Mouse (Mus musculus) embryonic facial prominence, embryonic 12.5 days (tissue): ENCODE measurements around the gene Otulin. TPM values are rescaled to one million over a fixed set of nuclear protein-coding genes. Genes with fewer than 3 reads are reported as not detected.

ENCODE experiments used
- ATAC-seq: fragments of 200-750 bp; cut with Nextera tagmentation; 2 replicates; pipeline ENCODE4 v1.8.0; 2017; ENCODE audit not compliant: insufficient number of reproducible peaks, insufficient read depth, low FRiP score, low TSS enrichment
- H3K27ac ChIP-seq: fragments of 300-500 bp; sonication (generic); 2 replicates; pipeline ENCODE4 v1.5.1; 2016; ENCODE audit warnings: mild to moderate bottlenecking
- H3K27me3 ChIP-seq: fragments of 300-500 bp; sonication (generic); 2 replicates; pipeline ENCODE4 v1.6.1; 2016; ENCODE audit warnings: mild to moderate bottlenecking, moderate library complexity
- H3K36me3 ChIP-seq: fragments of 300-500 bp; sonication (generic); 2 replicates; pipeline ENCODE4 v1.6.1; 2016; ENCODE audit warnings: mild to moderate bottlenecking
- H3K4me1 ChIP-seq: fragments of 300-500 bp; sonication (generic); 2 replicates; pipeline ENCODE4 v1.6.1; 2016
- H3K4me2 ChIP-seq: fragments of 300-500 bp; sonication (generic); replicated peaks from 2 replicates; pipeline ENCODE4 v1.6.1; 2016; ENCODE audit warnings: mild to moderate bottlenecking, moderate library complexity
- H3K4me3 ChIP-seq: fragments of 300-500 bp; sonication (generic); 2 replicates; pipeline ENCODE4 v1.5.1; 2016; ENCODE audit warnings: mild to moderate bottlenecking
- H3K9ac ChIP-seq: fragments of 300-500 bp; sonication (generic); 2 replicates; pipeline ENCODE4 v1.6.1; 2016; ENCODE audit warnings: mild to moderate bottlenecking, moderate library complexity
- H3K9me3 ChIP-seq: fragments of 300-500 bp; sonication (generic); 2 replicates; pipeline ENCODE4 v1.6.1; 2016; ENCODE audit warnings: mild to moderate bottlenecking, moderate library complexity
- WGBS: fragments of 180-500 bp; shearing (Covaris S2); methylation state at CpG from one replicate; pipeline ENCODE4 v1.1.7; 2016; 5-methylcytosine and 5-hydroxymethylcytosine counted together
- polyA plus RNA-seq: library from polyadenylated mRNA; unstranded; fragments of >200 nt; fragmentation: Nextera tagmentation; extraction: Ambion mirVana; gene quantifications from 2 replicates; pipeline ENCODE4 v1.2.1, GENCODE M21; 2016

Gene Otulin
- polyA plus RNA-seq, 1 experiment from 2014 or later, result 35.4 TPM

GRCm38 (mm10) chr15:27656626-27657025 is 26.1 kb upstream of the Otulin start:
- Histone ChIP-seq H3K27ac (no peak overlapping the region), H3K4me2 (no peak overlapping the region), H3K9ac (no peak overlapping the region), H3K4me1 (no peaks in the 10 kb centered on the region), H3K36me3 (0 out of 2 replicates have a peak, but pooled peaks cover 3% of the 10 kb centered on the region), H3K4me3 (no peak overlapping the region), H3K27me3 (no peaks in the 10 kb centered on the region), H3K9me3 (no peaks in the 10 kb centered on the region)
- ATAC-seq, result no peak
- WGBS, result 78% methylated on average over 9 of the region's 9 CpGs

- Histone ChIP-seq H3K9ac (no peak overlapping the region), H3K27ac (no peak overlapping the region), H3K4me1 (no peaks in the 10 kb centered on the region), H3K36me3 (0 out of 2 replicates have a peak, but pooled peaks cover 3% of the 10 kb centered on the region), H3K9me3 (no peaks in the 10 kb centered on the region), H3K27me3 (no peaks in the 10 kb centered on the region), H3K4me3 (no peak overlapping the region), H3K4me2 (no peak overlapping the region)
- no peak for ATAC-seq
- 13% methylated on average over 5 of the region's 5 CpGs for WGBS
Measured at GRCm38 (mm10) chr15:27655015-27655414, 24.5 kb upstream of the Otulin start.

GRCm38 (mm10) chr15:27647686-27648085 is 17.2 kb upstream of the Otulin start:
- Histone ChIP-seq H3K4me2 (no peak overlapping the region), H3K9ac (no peak overlapping the region), H3K4me3 (no peak overlapping the region), H3K4me1 (no peaks in the 10 kb centered on the region), H3K36me3 (no peaks in the 10 kb centered on the region), H3K9me3 (no peaks in the 10 kb centered on the region), H3K27me3 (no peaks in the 10 kb centered on the region), H3K27ac (no peak overlapping the region)
- 46% methylated on average over 3 of the region's 3 CpGs for WGBS
- ATAC-seq, result no peak

GRCm38 (mm10) chr15:27646665-27647064 is 16.2 kb upstream of the Otulin start:
- no peaks in the 10 kb centered on the region for H3K9me3 ChIP-seq
- no peaks in the 10 kb centered on the region for H3K4me1 ChIP-seq
- H3K36me3 ChIP-seq, result no peaks in the 10 kb centered on the region
- no peak overlapping the region for H3K4me2 ChIP-seq
- H3K27me3 ChIP-seq, result no peaks in the 10 kb centered on the region
- no peak overlapping the region for H3K4me3 ChIP-seq
- ATAC-seq, result no peak
- H3K9ac ChIP-seq, result no peak overlapping the region
- WGBS, result 91% methylated on average over 8 of the region's 8 CpGs
- H3K27ac ChIP-seq, result no peak overlapping the region

- Histone ChIP-seq H3K36me3 (no peaks in the 10 kb centered on the region), H3K4me2 (no peak overlapping the region), H3K27ac (no peak overlapping the region), H3K4me3 (no peak overlapping the region), H3K27me3 (no peaks in the 10 kb centered on the region), H3K9me3 (no peaks in the 10 kb centered on the region), H3K4me1 (no peaks in the 10 kb centered on the region), H3K9ac (no peak overlapping the region)
- ATAC-seq, result no peak
- 69% methylated on average over 3 of the region's 3 CpGs for WGBS
Measured at GRCm38 (mm10) chr15:27645250-27645649, 14.8 kb upstream of the Otulin start.

- H3K9me3 ChIP-seq, result no peaks in the 10 kb centered on the region
- no peak overlapping the region for H3K4me3 ChIP-seq
- H3K4me2 ChIP-seq, result no peak overlapping the region
- ATAC-seq, result no peak
- H3K4me1 ChIP-seq, result no peaks in the 10 kb centered on the region
- H3K27ac ChIP-seq, result no peak overlapping the region
- H3K9ac ChIP-seq, result no peak overlapping the region
- no peaks in the 10 kb centered on the region for H3K36me3 ChIP-seq
- H3K27me3 ChIP-seq, result no peaks in the 10 kb centered on the region
- 87% methylated on average over 3 of the region's 3 CpGs for WGBS
Measured at GRCm38 (mm10) chr15:27642895-27643294, 12.4 kb upstream of the Otulin start.

- no peak for ATAC-seq
- WGBS, result 70% methylated on average over 12 of the region's 12 CpGs
Measured at GRCm38 (mm10) chr15:27641171-27641570, 10.7 kb upstream of the Otulin start.

GRCm38 (mm10) chr15:27633941-27634900 is 3.7 kb upstream of the Otulin start:
- H3K36me3 ChIP-seq, result no peaks in the 10 kb centered on the region
- no peak overlapping the region for H3K9ac ChIP-seq
- 81% methylated on average over 8 of the region's 8 CpGs for WGBS
- H3K9me3 ChIP-seq, result no peaks in the 10 kb centered on the region
- peaks cover 6% of the 10 kb centered on the region for H3K4me1 ChIP-seq
- no peak overlapping the region for H3K27ac ChIP-seq
- H3K4me3 ChIP-seq, result no peak overlapping the region
- H3K4me2 ChIP-seq, result no peak overlapping the region
- ATAC-seq, result no peak
- H3K27me3 ChIP-seq, result no peaks in the 10 kb centered on the region

More at GRCm38 (mm10) chr15:27641171-27641570, 10.7 kb upstream of the Otulin start:
- no peaks in the 10 kb centered on the region for H3K36me3 ChIP-seq
- H3K9ac ChIP-seq, result no peak overlapping the region
- no peaks in the 10 kb centered on the region for H3K27me3 ChIP-seq
- H3K4me1 ChIP-seq, result no peaks in the 10 kb centered on the region
- H3K27ac ChIP-seq, result no peak overlapping the region
- no peaks in the 10 kb centered on the region for H3K9me3 ChIP-seq
- no peak overlapping the region for H3K4me3 ChIP-seq
- no peak overlapping the region for H3K4me2 ChIP-seq

GRCm38 (mm10) chr15:27629800-27630600 is 493 bp downstream of the Otulin start:
- H3K27ac ChIP-seq, result peak overlapping the region; percentile 43; the same call in 1 of the 2 replicates
- peaks cover 17% of the 10 kb centered on the region; the same call in 1 of the 2 replicates for H3K36me3 ChIP-seq
- peak overlapping the region; percentile 80 for H3K4me3 ChIP-seq
- H3K9me3 ChIP-seq, result no peaks in the 10 kb centered on the region
- no peaks in the 10 kb centered on the region for H3K27me3 ChIP-seq
- ATAC-seq, result peak; percentile 78
- H3K4me2 ChIP-seq, result peak overlapping the region; percentile 71
- peaks cover 16% of the 10 kb centered on the region for H3K4me1 ChIP-seq
- WGBS, result 3% methylated on average over 51 of the region's 53 CpGs
- peak overlapping the region; percentile 79 for H3K9ac ChIP-seq

- peaks cover 16% of the 10 kb centered on the region for H3K4me1 ChIP-seq
- WGBS, result 77% methylated on average over 4 of the region's 4 CpGs
- ATAC-seq, result no peak
- H3K9me3 ChIP-seq, result no peaks in the 10 kb centered on the region
- H3K27ac ChIP-seq, result no peak overlapping the region
- peak overlapping the region; percentile 71 for H3K4me2 ChIP-seq
- no peak overlapping the region for H3K4me3 ChIP-seq
- no peaks in the 10 kb centered on the region for H3K27me3 ChIP-seq
- H3K9ac ChIP-seq, result no peak overlapping the region
- peaks cover 17% of the 10 kb centered on the region; the same call in 1 of the 2 replicates for H3K36me3 ChIP-seq
Measured at GRCm38 (mm10) chr15:27629046-27629445, 1.4 kb downstream of the Otulin start.

GRCm38 (mm10) chr15:27627794-27628193 is 2.7 kb downstream of the Otulin start:
- H3K27me3 ChIP-seq, result no peaks in the 10 kb centered on the region

More at GRCm38 (mm10) chr15:27627794-27628193, 2.7 kb downstream of the Otulin start:
- no peak overlapping the region for H3K4me2 ChIP-seq
- no peak overlapping the region for H3K4me3 ChIP-seq
- H3K27ac ChIP-seq, result no peak overlapping the region
- H3K36me3 ChIP-seq, result peaks cover 23% of the 10 kb centered on the region
- H3K9me3 ChIP-seq, result no peaks in the 10 kb centered on the region
- WGBS, result 91% methylated on average over 9 of the region's 9 CpGs
- ATAC-seq, result no peak
- no peak overlapping the region for H3K9ac ChIP-seq
- H3K4me1 ChIP-seq, result peaks cover 16% of the 10 kb centered on the region
